Mouse (Mus musculus) liver, adult 10 weeks (tissue): ENCODE data around the gene Gm10217. TPM values are rescaled to one million over a fixed set of nuclear protein-coding genes. Genes with fewer than 3 reads are reported as not detected.

Experiments
- polyA plus RNA-seq: library from polyadenylated mRNA; stranded (reverse); fragments of 350-450 nt; fragmentation: Illumina TruSeq; extraction: RNeasy Lipid Tissue Mini Kit (QIAGEN cat#74804); gene quantifications from one replicate; pipeline ENCODE4 v1.2.3, GENCODE M21; 2014; ENCODE audit warnings: low read depth, low replicate concordance

Gm10217 gene
- polyA plus RNA-seq: not detected

GRCm38 (mm10) chr8:9863951-9864350 lies at the start of gene Gm10217:
Gm10217 (plus strand) TSS chr8:9864251.

Other genes starting within 250 kb of the Gm10217 start
- not detected for gene Fam155a, start 93.1 kb upstream of the Gm10217 start, polyA plus RNA-seq
- 3.8 TPM for gene Lig4, start 113.4 kb downstream of the Gm10217 start, polyA plus RNA-seq
- gene Abhd13, start 113.5 kb downstream of the Gm10217 start, polyA plus RNA-seq: 18.0 TPM
- 0.21 TPM for gene Tnfsf13b, start 142.2 kb downstream of the Gm10217 start, polyA plus RNA-seq